Mouse (Mus musculus) liver, postnatal 0 days (tissue): ENCODE results near the gene Pde4b. TPM values are rescaled to one million over a fixed set of nuclear protein-coding genes. Genes with fewer than 3 reads are reported as not detected.

ENCODE experiments used
- ATAC-seq: fragments of 200-750 bp; cut with Nextera tagmentation; 2 replicates; pipeline ENCODE4 v1.8.0; 2017; ENCODE audit warnings: mild to moderate bottlenecking, moderate library complexity
- DNase-seq: peaks from one replicate; pipeline ENCODE4 v3.0.0-alpha.2; 2016
- H3K27ac ChIP-seq: fragments of 300-500 bp; sonication (generic); 2 replicates; pipeline ENCODE4 v1.5.1; 2014; ENCODE audit warnings: antibody characterized with exemption, moderate library complexity, mild to moderate bottlenecking, low read depth
- H3K27me3 ChIP-seq: fragments of 300-500 bp; sonication (generic); 2 replicates; pipeline ENCODE4 v1.6.1; 2014; ENCODE audit warnings: low read length, control low read depth, mixed read lengths; ENCODE audit not compliant: insufficient read depth
- H3K36me3 ChIP-seq: fragments of 300-500 bp; sonication (generic); replicated peaks from 2 replicates; pipeline ENCODE4 v1.6.1; 2014; ENCODE audit warnings: mild to moderate bottlenecking, control low read depth, low read length, moderate library complexity, mixed read lengths; ENCODE audit not compliant: insufficient read depth
- H3K4me1 ChIP-seq: fragments of 300-500 bp; sonication (generic); 2 replicates; pipeline ENCODE4 v1.6.1; 2014; ENCODE audit warnings: antibody characterized with exemption, mild to moderate bottlenecking, control low read depth; ENCODE audit not compliant: insufficient read depth
- H3K4me2 ChIP-seq: fragments of 300-500 bp; sonication (generic); 2 replicates; pipeline ENCODE4 v1.6.1; 2014; ENCODE audit warnings: low read depth, mild to moderate bottlenecking, low read length, moderate library complexity, mixed read lengths
- H3K4me3 ChIP-seq: fragments of 300-500 bp; sonication (generic); 2 replicates; pipeline ENCODE4 v1.5.1; 2014; ENCODE audit warnings: low read depth, low read length
- H3K9ac ChIP-seq: fragments of 300-500 bp; sonication (generic); replicated peaks from 2 replicates; pipeline ENCODE4 v1.6.1; 2014; ENCODE audit warnings: mild to moderate bottlenecking, moderate library complexity
- H3K9me3 ChIP-seq: fragments of 300-500 bp; sonication (generic); 2 replicates; pipeline ENCODE4 v1.6.1; 2016; ENCODE audit warnings: mild to moderate bottlenecking, control low read depth, low read length, mixed read lengths
- CTCF ChIP-seq: sonication (generic); IDR thresholded peaks from 2 replicates; pipeline ENCODE4 v1.5.1; 2016; ENCODE audit warnings: antibody characterized with exemption, low read depth
- EP300 ChIP-seq: IDR thresholded peaks from 2 replicates; pipeline ENCODE4 v1.6.1; 2016; ENCODE audit warnings: antibody characterized with exemption, low read depth, mild to moderate bottlenecking
- WGBS: fragments of 180-500 bp; shearing (Covaris S2); extraction: QIAGEN DNeasy Blood & Tissue Kit; methylation state at CpG from one replicate; pipeline ENCODE4 v1.1.7; 2014; ENCODE audit not compliant: insufficient replicate concordance; 5-methylcytosine and 5-hydroxymethylcytosine counted together
- polyA plus RNA-seq: library from polyadenylated mRNA; unstranded; fragments of >200 nt; fragmentation: Nextera tagmentation; extraction: Ambion mirVana; gene quantifications from 2 replicates; pipeline ENCODE4 v1.2.1, GENCODE M21; 2015

The Pde4b gene
- polyA plus RNA-seq, 1 experiment from 2014 or later = 3.7 TPM

GRCm38 (mm10) chr4:102622977-102623376 is 535.6 kb downstream of the Pde4b start:
- peaks cover 18% of the 10 kb centered on the region for H3K4me1 ChIP-seq
- H3K36me3 ChIP-seq = no peaks in the 10 kb centered on the region
- H3K9ac ChIP-seq = no peak overlapping the region
- H3K27ac ChIP-seq = no peak overlapping the region
- no peak overlapping the region for H3K4me2 ChIP-seq
- no peak for TF ChIP-seq CTCF
- no peak for TF ChIP-seq EP300
- H3K9me3 ChIP-seq = no peaks in the 10 kb centered on the region
- H3K4me3 ChIP-seq = no peak overlapping the region
- H3K27me3 ChIP-seq = no peaks in the 10 kb centered on the region
- ATAC-seq (no peak), DNase-seq (no peak)
- WGBS = 81% methylated on average over 5 of the region's 5 CpGs

- ATAC-seq (peak; percentile 60), DNase-seq (no peak)
- Histone ChIP-seq H3K9me3 (no peaks in the 10 kb centered on the region), H3K27me3 (no peaks in the 10 kb centered on the region), H3K36me3 (no peaks in the 10 kb centered on the region), H3K27ac (peak overlapping the region; percentile 62), H3K4me3 (no peak overlapping the region), H3K4me1 (peaks cover 18% of the 10 kb centered on the region), H3K4me2 (no peak overlapping the region), H3K9ac (no peak overlapping the region)
- no peak for TF ChIP-seq EP300
- WGBS = 43% methylated on average over 4 of the region's 4 CpGs
These were observed 536.7 kb downstream of the Pde4b start for GRCm38 (mm10) chr4:102623789-102624611.

- Histone ChIP-seq H3K4me1 (peaks cover 18% of the 10 kb centered on the region), H3K27me3 (no peaks in the 10 kb centered on the region), H3K9me3 (no peaks in the 10 kb centered on the region), H3K9ac (no peak overlapping the region), H3K4me2 (no peak overlapping the region), H3K27ac (peak overlapping the region; percentile 62), H3K4me3 (no peak overlapping the region), H3K36me3 (no peaks in the 10 kb centered on the region)
- ATAC-seq (peak; percentile 81), DNase-seq (peak; percentile 19)
- TF ChIP-seq EP300 = 0 out of 2 replicates have a peak, but pooled peaks have one; percentile 9
- TF ChIP-seq CTCF = no peak
- 31% methylated on average over 8 of the region's 8 CpGs for WGBS
These were observed 537.6 kb downstream of the Pde4b start for GRCm38 (mm10) chr4:102624937-102625336.

GRCm38 (mm10) chr4:102627799-102628198 is 540.5 kb downstream of the Pde4b start:
- no peaks in the 10 kb centered on the region for H3K27me3 ChIP-seq
- ATAC-seq (no peak), DNase-seq (no peak)
- no peak overlapping the region for H3K4me2 ChIP-seq
- H3K9ac ChIP-seq = no peak overlapping the region
- H3K36me3 ChIP-seq = no peaks in the 10 kb centered on the region
- H3K9me3 ChIP-seq = no peaks in the 10 kb centered on the region
- WGBS = 77% methylated on average over 4 of the region's 4 CpGs
- H3K4me3 ChIP-seq = no peak overlapping the region
- TF ChIP-seq CTCF (no peak), EP300 (no peak)
- H3K27ac ChIP-seq = no peak overlapping the region
- peaks cover 18% of the 10 kb centered on the region for H3K4me1 ChIP-seq

- WGBS = 47% methylated on average over 4 of the region's 4 CpGs
- Histone ChIP-seq H3K27me3 (no peaks in the 10 kb centered on the region), H3K36me3 (no peaks in the 10 kb centered on the region), H3K4me3 (no peak overlapping the region), H3K27ac (no peak overlapping the region), H3K4me1 (peaks cover 4% of the 10 kb centered on the region), H3K9ac (no peak overlapping the region), H3K4me2 (no peak overlapping the region), H3K9me3 (no peaks in the 10 kb centered on the region)
- ATAC-seq (no peak), DNase-seq (no peak)
- TF ChIP-seq EP300 (no peak), CTCF (no peak)
These were observed 542.3 kb downstream of the Pde4b start for GRCm38 (mm10) chr4:102629621-102630020.

- WGBS = 59% methylated on average over 6 of the region's 6 CpGs
- H3K4me3 ChIP-seq = no peak overlapping the region
- no peaks in the 10 kb centered on the region for H3K27me3 ChIP-seq
- TF ChIP-seq EP300 = no peak
- TF ChIP-seq CTCF = no peak
- no peak overlapping the region for H3K4me2 ChIP-seq
- no peak overlapping the region for H3K27ac ChIP-seq
- ATAC-seq = no peak
- no peak for DNase-seq
- H3K9ac ChIP-seq = no peak overlapping the region
- no peaks in the 10 kb centered on the region for H3K36me3 ChIP-seq
- H3K9me3 ChIP-seq = no peaks in the 10 kb centered on the region
- peaks cover 6% of the 10 kb centered on the region for H3K4me1 ChIP-seq
These were observed 542.9 kb downstream of the Pde4b start for GRCm38 (mm10) chr4:102630261-102630660.
